Mouse (Mus musculus): ENCODE results near the gene Ate1. TPM values are rescaled to one million over a fixed set of nuclear protein-coding genes. Genes with fewer than 3 reads are reported as not detected.

The Ate1 gene
- polyA plus RNA-seq, 1 experiment, result 10.6 TPM

DNA sequence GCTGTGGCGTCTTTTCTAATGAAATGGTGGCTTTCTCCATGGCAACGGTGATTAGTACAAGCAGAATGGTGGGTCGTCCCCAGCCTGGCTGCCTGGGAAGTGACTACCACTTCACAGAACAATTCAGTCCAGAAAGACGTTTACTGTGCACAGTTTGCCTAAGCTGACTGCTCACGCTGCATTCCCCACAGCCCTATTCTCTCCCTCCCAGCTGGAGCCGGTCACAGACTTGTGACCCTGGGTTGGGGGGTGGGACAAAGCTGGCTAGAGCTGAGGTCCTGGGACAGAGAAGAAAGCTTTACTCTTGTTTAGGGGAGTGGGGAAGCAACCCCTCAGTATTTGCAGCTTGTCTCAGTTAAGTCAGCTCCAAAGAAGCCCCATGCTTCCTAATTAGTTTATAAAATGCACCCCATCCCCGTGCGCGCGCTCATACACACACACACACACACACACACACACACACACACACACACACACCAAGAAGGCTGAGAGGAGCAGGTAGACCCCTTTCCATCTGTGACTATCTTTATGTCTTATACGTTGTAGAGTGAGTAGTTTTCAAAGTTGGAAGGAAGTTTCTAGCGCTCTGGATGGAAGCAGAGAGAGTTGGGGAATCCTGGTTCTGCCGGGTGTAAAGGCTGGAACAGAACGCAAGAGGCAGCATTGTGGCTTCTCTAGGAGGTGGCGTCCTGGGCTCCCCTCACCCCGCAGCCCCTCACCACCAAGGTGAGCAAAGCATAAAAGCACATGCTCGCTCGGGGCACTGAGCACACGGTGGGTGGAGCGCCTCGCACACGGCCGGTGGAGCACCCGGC lies 151.1 kb downstream of the Ate1 start:
- no peaks in the 10 kb centered on the region for H3K36me3 ChIP-seq (ENCODE audit: control insufficient read depth, insufficient read depth, low read length)
- no peak overlapping the region for H3K27ac ChIP-seq (ENCODE audit: insufficient read depth, low read depth, low read length)
- no peaks in the 10 kb centered on the region for H3K27me3 ChIP-seq (replicated peaks; ENCODE audit: control insufficient read depth, insufficient read depth, low read length)
- H3K4me3 ChIP-seq (ENCODE audit: insufficient read depth, low read depth, low read length), result no peak overlapping the region
- no peaks in the 10 kb centered on the region for H3K4me1 ChIP-seq (ENCODE audit: control insufficient read depth, insufficient read depth, low read length)
- TF ChIP-seq CTCF (conservative IDR thresholded peaks at IDR 0.05; ENCODE audit: insufficient read depth, insufficient read length, low read depth, low read length) (no peak), POLR2A (IDR thresholded peaks at IDR 0.05; ENCODE audit: low read depth, low read length) (no peak)
- no peak for DNase-seq
- 46% methylated on average over 24 of the region's 24 CpGs for WGBS

- no peak overlapping the region for H3K27ac ChIP-seq (ENCODE audit: insufficient read depth, low read depth, low read length)
- TF ChIP-seq CTCF (conservative IDR thresholded peaks at IDR 0.05; ENCODE audit: insufficient read depth, insufficient read length, low read depth, low read length) (no peak), POLR2A (IDR thresholded peaks at IDR 0.05; ENCODE audit: low read depth, low read length) (no peak)
- H3K4me3 ChIP-seq (ENCODE audit: insufficient read depth, low read depth, low read length), result no peak overlapping the region
- no peaks in the 10 kb centered on the region for H3K36me3 ChIP-seq (ENCODE audit: control insufficient read depth, insufficient read depth, low read length)
- no peaks in the 10 kb centered on the region for H3K27me3 ChIP-seq (replicated peaks; ENCODE audit: control insufficient read depth, insufficient read depth, low read length)
- DNase-seq, result no peak
- no peaks in the 10 kb centered on the region for H3K4me1 ChIP-seq (ENCODE audit: control insufficient read depth, insufficient read depth, low read length)
- WGBS, result 66% methylated on average over 13 of the region's 13 CpGs
Observed at GRCm38 (mm10) chr7:130368036-130368826, 151.9 kb downstream of the Ate1 start.

- no peaks in the 10 kb centered on the region for H3K27me3 ChIP-seq (replicated peaks; ENCODE audit: control insufficient read depth, insufficient read depth, low read length)
- no peak overlapping the region for H3K4me3 ChIP-seq (ENCODE audit: insufficient read depth, low read depth, low read length)
- WGBS, result 63% methylated on average over 12 of the region's 12 CpGs
- no peak for DNase-seq
- TF ChIP-seq CTCF (conservative IDR thresholded peaks at IDR 0.05; ENCODE audit: insufficient read depth, insufficient read length, low read depth, low read length), result no peak
- TF ChIP-seq POLR2A (IDR thresholded peaks at IDR 0.05; ENCODE audit: low read depth, low read length), result no peak
- no peak overlapping the region for H3K27ac ChIP-seq (ENCODE audit: insufficient read depth, low read depth, low read length)
- no peaks in the 10 kb centered on the region for H3K4me1 ChIP-seq (ENCODE audit: control insufficient read depth, insufficient read depth, low read length)
- H3K36me3 ChIP-seq (ENCODE audit: control insufficient read depth, insufficient read depth, low read length), result no peaks in the 10 kb centered on the region
Observed at GRCm38 (mm10) chr7:130367222-130368035, 152.7 kb downstream of the Ate1 start.

DNA sequence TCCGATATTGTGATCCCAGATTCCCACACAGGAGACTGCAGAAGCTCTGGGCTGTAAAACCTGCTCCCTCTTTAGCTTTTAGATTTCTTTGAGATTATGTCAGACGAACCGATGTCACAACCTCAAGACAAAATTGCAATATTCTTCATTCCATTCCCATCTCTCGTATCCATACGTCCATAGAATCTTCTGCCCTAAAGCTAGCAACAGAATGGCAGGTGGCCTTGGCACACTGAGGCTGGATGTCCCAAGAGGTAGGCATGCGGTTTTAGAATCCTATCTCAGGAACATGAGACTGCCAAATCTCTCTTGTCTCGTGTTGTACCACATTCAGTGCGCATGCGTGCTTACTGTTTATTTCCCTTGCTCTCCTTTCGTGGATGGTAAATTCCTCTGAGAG lies 154.5 kb downstream of the Ate1 start:
- Histone ChIP-seq H3K4me3 (ENCODE audit: insufficient read depth, low read depth, low read length) (no peak overlapping the region), H3K36me3 (ENCODE audit: control insufficient read depth, insufficient read depth, low read length) (no peaks in the 10 kb centered on the region), H3K27me3 (replicated peaks; ENCODE audit: control insufficient read depth, insufficient read depth, low read length) (no peaks in the 10 kb centered on the region), H3K27ac (ENCODE audit: insufficient read depth, low read depth, low read length) (no peak overlapping the region), H3K4me1 (ENCODE audit: control insufficient read depth, insufficient read depth, low read length) (no peaks in the 10 kb centered on the region)
- TF ChIP-seq CTCF (conservative IDR thresholded peaks at IDR 0.05; ENCODE audit: insufficient read depth, insufficient read length, low read depth, low read length), result no peak
- no peak for TF ChIP-seq POLR2A (IDR thresholded peaks at IDR 0.05; ENCODE audit: low read depth, low read length)
- no peak for DNase-seq
- 96% methylated on average over 10 of the region's 10 CpGs for WGBS

Other genes starting within 250 kb of the Ate1 start
- gene Nsmce4a, start 52.7 kb upstream of the Ate1 start, polyA plus RNA-seq (2012; rRNA removed), result 39.8 and 44.4 TPM in 2 replicates
- gene Tacc2, start 57.1 kb upstream of the Ate1 start, polyA plus RNA-seq (2012; rRNA removed), result 72.2 and 78.4 TPM in 2 replicates